Mouse (Mus musculus): ENCODE data around the gene Rnf113a1.
"Not testable (repeated sequence)": the region's sequence is repeated elsewhere in the genome, so short reads cannot be mapped to it uniquely, and the experiment has no call there.

DNA sequence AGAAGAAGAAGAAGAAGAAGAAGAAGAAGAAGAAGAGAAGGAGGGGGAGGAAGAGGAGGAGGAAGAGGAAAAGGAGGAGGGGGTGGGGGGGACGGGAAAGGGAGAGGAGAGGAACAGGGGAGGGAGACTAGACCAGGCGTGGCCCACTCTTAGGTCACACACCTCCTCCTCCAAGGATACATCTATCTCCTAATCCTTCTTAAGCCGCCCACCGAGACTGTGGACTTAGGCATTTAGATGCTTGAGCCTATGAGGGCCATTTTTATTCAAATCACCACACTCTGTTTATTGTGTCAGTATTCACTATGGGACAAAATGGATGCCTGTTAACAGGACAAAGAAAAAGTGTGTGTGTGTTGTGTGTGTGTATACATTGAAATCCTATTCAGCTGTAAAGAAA is 46.5 kb upstream of the Rnf113a1 start:
- TF ChIP-seq GATA1, TAL1 (IDR thresholded peaks at IDR 0.05; ENCODE audit: low read length): not testable (repeated sequence)

Measured in erythroblast, embryonic 14.5 days (primary cell).